Mouse (Mus musculus) heart, postnatal 0 days (tissue): ENCODE results near the gene Eva1b.

Experiments
- CTCF ChIP-seq: IDR thresholded peaks from 2 replicates; pipeline ENCODE4 v1.5.1; 2016; ENCODE audit warnings: antibody characterized with exemption, control low read depth, low read depth
- EP300 ChIP-seq: IDR thresholded peaks from 2 replicates; pipeline ENCODE4 v1.6.1; 2016; ENCODE audit warnings: antibody characterized with exemption, low read depth

DNA sequence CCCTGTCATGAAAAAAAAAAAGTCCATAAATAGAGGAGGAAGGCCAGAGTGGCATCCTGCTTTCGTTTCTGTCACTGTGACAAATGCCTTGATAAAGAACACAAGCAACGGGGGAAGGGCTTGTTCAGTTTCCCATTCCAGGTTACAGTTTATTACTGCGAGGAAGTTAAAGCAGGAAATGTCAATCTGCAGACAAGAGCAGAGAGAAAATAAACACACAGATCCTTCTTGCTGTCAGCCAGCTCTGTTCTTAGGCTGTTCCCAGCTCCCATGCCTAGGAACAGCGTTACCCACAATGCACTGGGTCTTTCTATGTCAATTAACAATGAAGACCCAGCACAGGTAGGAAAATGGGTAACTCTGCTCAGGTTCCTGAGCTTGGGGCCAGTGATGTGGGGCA lies 7.6 kb downstream of the Eva1b start:
- no peak for TF ChIP-seq CTCF
- no peak for TF ChIP-seq EP300
